Mouse (Mus musculus) adrenal gland, postnatal 36 days (tissue): ENCODE measurements around the gene Chl1. TPM values are rescaled to one million over a fixed set of nuclear protein-coding genes. Genes with fewer than 3 reads are reported as not detected.

Experiments used
- DNase-seq, 2 experiments: peaks; one replicate each; pipeline ENCODE4 v3.0.0; 2021; ENCODE audit warnings: mixed read lengths in 1 of 2
- long read RNA-seq, 2 experiments: library from polyadenylated mRNA; stranded (forward); transcript quantifications; one replicate each; pipeline ENCODE4 v2.0.0; 2021; ENCODE audit warnings: borderline sequencing depth in 2 of 2
- total RNA-seq, 2 experiments: library from RNA; stranded (reverse); gene quantifications; 2 replicates each; pipeline ENCODE4 v1.2.3; 2021

Gene Chl1
- total RNA-seq, result 1 to 10 TPM; 1.3 to 2.9 TPM
- long read RNA-seq, experiment 1, result 0 reads
- long read RNA-seq, experiment 2, result 0 reads

DNA sequence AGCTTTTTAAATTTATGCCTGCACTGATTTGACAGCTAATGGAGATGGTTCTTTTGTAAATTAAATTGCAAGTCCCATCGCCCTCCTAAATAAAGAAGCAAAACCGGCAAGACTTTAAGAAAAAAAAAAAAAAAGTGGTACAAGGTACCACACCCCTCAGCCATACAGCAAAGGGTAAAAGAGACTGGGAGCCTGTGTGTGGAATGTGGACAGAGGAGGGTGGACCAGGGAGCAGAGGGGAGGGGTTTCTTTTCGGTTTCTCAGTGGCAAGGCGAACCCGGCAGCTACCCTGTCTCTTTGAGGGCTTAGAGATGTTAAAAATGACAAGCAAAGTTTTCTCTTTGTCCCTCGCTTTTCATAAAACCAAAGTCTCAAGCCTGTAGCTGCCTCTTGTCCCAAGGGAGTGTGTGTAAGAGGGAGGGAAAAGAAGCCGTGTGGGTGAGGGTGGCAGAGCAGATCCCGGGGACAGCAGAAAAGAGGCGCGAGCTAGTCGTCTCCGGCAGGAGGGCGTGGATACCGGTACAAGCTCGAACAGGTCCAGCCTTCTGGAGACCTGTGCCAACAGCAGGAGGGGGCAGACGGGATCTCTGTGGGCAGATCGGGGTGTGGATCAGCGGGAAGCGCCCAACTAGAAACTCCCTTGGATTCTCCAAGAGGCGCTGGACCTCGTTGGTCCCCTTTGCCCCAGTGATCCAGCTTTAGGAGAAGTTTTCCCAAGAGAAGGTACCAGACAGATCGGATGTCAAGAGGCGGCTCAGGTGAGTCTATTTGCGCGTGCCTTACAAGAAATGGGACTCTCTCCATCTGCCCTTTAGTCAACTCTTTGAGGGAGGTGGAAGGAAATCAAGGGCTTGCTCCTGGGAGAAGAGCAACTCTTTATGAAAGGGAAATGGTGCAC, at the start of gene Chl1:
Chl1 (plus strand) TSS at position 195 of the 898 bp plus-strand sequence.
- no peak for DNase-seq

DNA sequence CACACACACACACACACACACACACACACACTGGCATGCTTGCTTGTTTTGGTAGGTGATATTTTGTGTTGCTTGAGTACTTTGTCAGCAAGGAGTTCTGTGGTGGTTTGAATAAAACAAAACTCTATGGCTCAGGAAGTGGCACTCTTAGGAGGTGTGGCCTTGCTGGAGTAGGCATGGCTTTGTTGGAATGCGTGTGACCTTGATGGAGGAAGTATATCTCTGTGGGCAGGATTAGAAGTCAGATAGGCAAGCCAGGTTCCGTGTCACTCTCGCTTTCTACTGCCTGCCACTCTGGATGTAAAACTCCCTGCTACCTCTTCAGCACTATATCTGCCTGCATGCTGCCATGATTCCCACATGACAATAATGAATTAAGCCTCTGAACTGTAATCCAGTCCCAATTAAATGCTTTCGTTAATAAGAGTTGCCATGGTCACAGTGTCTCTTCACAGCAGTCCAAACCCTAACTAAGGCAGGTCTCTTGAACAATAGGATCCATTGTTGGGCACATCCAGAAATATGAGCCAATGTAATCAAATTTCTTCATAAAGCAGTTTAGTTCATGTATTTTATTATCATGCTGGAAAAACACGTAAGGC, 44.8 kb upstream of the Chl1 start:
- no peak for DNase-seq

DNA sequence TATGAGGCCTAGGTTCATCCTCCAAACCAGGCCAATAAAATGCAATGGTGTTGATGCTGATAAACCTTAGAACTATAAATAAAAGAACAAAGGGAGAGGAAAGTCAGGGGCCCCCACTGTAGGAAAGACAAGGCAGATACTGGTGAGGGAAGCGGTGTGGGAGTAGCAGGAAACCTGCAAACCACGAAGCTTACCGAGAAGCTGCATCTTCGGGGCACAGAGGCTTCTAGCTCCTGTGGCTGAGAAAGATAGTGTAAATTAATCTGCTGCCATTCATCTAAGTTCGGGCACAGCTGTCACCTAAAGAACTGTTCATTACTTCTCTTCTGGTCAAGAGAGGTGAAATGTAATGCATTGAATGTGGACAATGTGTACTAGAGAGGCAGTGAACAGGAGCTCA, 37.1 kb upstream of the Chl1 start:
- DNase-seq, result no peak

DNA sequence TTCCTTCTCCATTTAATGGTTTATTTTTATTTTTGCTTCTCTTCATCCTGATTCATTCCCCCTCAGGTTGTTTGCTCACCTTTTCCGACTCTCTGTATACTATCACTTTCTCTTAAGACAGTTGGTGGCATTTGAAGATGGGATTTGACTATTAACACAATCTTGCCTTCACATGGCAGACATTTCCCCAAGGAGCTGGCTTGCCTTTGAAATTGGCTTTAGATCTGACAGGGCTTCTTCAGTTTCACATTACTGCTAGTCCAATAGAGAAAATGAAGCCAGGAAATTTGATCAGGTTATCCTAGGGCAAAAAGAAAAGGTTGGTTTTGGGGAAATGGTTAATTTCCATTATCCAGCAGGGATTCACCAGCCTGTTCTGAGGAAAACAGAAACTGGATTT, 23.2 kb upstream of the Chl1 start:
- DNase-seq, result no peak

DNA sequence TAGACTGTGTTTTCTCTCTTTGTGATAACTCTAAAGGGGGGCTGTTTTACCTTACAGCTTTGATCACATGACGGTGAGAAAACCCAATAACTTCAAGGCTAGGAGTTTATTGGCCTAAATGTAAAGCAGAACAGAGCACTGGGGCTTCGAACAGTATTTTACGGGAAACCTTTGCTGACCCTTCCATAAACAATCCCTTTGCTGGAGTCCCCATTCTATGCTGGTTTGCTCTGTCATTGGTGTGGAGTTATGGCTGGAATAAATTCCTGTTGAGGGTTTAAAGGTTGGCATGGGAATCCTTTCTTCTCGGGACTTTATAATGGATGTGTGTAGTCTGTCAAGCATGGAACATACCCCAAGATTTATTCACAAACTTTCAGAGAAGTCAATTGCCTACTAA, 12.0 kb upstream of the Chl1 start:
- DNase-seq, result no peak

DNA sequence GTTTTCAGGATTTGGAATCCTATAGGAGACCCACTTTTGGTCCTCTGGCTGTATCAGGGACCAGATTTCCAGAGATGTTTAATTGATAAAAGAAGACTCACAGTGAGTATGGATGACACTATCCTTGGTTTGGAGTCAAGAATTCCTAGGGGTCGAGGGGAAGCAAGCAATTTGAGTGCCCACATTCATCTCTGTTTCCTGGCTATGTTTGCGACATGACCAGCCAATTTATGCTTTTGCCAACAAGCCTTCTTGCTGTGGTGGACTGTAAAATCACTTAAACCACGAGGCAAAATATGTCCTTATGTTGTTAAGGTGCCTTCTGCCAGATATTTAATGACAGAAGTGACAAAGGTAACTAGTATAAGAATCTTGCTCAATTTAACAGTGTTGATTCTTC, 6.3 kb upstream of the Chl1 start:
- DNase-seq, result no peak

DNA sequence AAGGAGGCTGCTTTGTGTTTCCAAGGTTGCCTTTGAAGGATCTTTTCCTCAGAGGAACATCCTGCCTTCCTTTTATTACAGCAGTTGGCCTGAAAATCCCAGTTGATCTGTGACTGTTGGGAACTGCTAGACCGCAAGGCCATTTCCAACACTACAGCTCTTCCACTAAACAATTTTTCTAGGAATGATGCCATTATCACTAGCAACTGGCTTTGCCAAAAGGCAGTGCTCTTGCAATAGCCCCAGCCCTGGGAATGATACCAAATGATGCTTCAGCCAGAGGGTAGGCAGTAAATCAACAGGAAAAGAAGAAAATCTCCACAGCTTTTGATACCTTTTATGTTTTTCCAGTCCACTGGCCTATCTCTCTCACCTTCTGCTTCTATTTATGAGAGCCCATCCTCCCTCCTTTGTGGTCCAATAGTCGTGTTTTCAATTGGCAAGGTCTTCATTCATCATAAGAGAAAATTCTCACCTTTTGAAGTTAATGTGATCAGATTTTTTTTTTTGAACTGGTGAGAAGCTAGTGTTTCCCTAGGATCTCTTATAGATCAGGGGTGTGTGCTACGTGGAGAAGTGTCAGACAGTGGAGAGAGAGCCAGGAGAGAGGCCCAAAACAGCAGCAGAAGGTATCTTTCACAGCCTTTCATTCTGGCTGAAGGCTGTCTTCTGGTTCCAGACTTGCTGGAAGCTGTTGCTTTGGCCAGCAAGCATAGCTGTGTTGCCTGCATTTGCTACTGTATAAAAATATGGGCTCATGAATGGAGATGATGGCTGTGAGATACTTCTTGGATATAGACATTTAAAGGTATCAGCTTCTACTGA, 2.4 kb upstream of the Chl1 start:
- peak; percentile 41 to 73 for DNase-seq

DNA sequence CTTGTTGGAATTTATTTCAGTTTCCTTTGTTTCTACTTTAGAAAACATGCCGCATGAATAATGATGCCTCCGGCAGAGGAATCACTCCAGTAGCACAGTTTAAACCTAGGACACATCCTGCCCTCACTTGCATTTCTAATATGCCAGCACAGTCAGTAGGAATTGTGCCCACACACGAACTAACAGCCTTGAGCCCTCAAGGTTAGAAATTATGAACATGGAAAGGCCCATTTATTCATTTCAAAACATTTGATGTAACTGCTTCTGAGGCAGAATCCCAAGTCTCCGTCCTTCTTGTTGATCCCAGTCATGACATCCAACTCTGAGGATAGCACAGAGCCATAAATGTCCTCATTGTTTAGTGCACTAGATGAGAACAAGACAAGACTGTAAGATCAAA, 790 bp upstream of the Chl1 start:
- DNase-seq, result peak; percentile 11 to 39

DNA sequence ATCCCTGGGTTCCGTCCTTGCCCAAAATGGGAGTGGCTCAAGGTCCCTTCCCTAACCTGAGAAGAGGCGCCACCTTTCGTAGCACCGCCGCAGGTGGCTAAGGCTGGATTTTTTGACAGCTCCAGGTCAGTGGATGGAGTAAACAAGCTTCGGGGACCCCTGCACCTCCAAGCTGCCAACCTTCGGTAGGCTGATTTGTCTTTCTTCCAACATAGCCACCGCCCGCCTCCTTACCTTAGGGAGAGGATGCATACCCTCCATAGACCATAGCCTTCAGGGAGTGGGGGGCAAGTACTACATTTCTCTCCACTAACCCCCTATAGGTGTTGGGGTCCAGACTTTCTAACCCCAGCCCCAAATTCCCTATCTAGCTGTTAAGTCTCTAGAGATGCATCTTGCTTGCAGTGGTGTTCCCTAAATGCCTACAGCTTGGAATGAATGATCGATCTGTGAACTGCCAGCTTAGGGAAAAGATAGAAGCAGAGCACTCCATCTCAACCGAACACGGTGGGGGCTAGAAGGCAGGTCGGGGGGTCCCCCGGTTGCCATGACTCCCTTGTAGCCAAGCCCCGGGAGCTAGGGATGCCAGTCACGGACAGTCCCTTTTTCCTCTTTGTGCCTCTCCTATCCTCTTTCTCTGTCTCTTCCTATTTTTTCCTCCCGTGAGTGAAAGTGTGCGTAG, 1.0 kb downstream of the Chl1 start:
- DNase-seq, result no peak

DNA sequence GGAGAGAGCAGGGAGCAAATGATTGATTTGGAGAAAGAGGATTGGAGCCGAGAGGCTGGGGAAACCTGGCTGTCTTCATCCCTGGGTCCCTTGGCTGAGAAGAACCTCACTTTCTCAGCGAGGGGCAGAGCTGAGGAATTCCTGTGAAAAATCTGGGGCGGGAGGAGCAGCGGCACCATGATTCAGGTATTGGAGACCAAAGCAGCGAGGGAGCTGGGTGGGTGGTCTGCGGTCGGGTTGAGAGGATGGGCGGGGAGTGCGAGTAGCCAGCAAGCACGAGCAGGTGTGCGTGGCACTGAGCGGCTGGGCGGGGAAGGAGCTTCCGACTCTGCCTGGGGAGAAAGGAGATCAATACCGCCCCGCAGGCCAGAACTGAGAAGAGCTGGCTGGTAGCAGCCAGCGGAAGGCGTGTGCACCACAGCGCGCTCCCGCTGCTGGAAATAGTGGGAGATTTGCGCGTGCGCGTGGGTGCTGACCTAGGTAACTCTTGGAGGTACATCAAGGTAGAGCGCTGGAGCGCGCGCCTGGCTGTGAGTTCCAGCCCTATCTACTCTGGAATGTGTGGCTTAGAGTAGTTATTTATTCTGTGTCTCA, 1.7 kb downstream of the Chl1 start:
- DNase-seq, result peak; percentile 9 to 42

DNA sequence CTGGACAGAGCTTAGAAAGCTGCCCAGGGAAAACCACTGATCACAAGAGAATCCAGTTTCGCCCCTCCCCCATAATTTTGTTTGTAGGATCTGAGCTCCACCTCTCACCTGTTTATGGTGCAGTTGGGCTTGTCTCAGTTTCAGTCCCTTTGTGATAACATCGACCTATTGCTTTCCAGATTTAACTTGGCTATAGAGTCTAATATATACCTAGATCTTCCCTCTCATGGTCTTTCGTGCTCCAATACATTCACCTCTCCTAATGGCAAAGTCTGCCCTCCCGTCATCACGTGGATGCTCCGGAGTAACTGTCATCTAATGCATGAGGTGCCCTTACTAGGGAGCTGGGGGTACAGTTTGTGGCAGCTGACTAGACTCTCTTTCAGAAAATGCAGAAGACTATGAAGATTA, 2.5 kb downstream of the Chl1 start:
- no peak for DNase-seq

DNA sequence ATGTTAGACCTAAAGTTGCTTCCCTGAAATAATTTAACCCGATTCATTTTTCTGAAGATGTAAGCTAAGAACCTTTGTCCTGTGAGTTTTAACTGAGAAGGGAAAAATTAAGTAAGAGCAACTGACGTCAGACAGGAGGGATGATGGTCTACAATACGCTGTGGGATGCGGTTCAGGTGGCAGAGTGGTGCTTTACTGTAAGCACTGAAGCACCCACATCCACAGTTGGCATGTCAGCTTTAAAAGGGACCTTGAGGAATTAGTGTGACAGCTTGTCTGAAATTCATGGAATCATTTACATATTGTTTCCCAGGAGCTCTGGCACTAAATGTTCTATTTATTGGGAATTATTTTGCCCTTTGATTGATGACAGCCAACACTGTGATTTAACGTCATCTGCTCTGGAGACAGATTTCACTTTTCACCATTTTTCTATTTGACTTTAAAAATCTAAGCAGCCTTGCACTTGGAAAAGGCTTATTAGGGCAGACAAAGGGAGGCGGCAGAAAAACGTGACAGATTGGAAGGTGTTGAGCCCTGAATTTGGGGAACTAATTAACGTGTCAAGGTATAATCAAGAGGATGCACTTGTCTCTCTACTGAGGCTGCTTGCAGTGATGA, 3.3 kb downstream of the Chl1 start:
- no peak for DNase-seq

DNA sequence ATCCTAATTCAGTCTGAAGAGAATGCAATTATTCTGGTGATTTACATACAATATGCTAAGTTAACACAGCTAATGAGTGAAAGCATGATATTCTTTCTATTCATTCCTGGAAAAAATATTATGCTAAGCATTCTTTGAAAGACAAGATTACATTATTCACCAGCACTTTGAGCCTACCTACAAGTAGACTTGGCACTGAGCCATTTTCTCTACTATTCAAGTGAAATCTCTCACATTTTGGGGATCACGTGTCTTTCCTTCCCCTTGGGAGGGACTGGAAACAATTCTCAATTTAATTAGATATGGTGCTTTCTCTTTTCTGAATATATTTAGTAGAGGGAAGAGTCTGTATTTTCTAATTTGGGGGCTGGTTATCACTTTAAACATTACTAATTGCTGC, 4.0 kb downstream of the Chl1 start:
- DNase-seq, result no peak

DNA sequence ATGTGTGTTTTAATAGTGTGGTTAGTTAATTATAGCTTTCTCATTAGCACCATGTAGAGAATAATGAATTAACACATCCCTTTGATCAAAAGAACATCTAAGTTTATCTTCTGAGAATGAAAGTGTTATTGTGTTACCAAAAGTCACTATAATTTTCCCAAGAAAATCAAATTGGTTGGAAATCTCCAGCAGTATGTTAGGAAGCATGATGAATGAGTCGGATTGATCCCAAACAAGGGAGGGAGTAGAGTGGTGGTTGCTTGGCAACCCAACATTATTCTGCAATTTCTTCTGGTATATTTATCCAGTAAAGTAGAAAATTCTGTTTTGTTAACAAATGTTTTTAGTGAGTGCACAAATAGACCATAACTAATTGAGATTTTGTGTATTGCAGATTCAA, 4.4 kb downstream of the Chl1 start:
- no peak for DNase-seq

DNA sequence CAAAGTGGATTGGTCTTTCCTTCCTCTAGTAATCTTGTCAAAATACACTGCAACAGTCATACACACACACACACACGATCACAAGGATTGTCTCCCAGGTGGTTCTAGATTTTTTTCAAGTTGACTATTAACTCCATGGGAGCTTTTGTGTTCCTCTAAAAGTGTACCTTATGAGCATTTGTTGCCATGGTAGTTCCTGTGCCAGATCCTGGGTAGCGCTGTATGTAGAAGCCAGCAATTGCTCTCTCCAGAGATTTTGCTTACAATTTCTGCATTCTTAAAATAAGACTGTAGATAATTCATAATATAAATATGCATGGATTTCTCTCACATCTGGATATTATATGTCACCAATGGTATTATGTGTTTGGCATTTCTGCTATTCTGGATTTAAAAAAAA, 9.2 kb downstream of the Chl1 start:
- DNase-seq, result no peak

DNA sequence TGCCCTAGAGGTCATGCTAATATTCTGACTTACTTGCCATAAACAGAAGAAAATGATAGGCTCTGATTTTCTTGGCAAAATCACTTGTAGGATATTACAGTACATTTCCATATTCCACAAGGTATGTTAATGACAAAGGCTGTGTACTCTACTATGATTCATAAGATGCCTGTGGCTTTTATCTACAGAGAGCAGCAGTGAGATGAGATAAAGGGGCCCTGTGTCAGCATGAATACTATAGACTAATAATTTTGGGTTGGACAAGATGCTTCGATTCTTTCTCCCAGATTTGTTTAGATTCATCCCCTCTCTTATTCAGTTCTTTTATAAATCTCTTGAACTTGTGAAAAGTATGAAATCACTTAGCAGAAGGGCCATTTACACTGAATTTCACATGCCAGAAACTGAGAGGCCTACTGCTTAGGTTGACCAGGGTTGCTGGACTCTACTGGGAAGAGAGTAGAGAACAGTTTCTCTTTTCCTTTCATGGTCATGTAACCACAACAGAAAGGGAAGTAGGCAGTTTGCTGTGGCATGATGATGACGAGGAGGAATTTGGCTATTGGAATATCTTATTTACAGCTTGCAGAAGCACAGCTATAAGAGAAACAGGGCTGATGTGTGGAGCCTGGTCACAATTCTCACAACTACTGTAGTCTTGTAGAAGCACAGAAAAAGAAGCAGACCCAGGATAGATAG, 15.1 kb downstream of the Chl1 start:
- no peak for DNase-seq

DNA sequence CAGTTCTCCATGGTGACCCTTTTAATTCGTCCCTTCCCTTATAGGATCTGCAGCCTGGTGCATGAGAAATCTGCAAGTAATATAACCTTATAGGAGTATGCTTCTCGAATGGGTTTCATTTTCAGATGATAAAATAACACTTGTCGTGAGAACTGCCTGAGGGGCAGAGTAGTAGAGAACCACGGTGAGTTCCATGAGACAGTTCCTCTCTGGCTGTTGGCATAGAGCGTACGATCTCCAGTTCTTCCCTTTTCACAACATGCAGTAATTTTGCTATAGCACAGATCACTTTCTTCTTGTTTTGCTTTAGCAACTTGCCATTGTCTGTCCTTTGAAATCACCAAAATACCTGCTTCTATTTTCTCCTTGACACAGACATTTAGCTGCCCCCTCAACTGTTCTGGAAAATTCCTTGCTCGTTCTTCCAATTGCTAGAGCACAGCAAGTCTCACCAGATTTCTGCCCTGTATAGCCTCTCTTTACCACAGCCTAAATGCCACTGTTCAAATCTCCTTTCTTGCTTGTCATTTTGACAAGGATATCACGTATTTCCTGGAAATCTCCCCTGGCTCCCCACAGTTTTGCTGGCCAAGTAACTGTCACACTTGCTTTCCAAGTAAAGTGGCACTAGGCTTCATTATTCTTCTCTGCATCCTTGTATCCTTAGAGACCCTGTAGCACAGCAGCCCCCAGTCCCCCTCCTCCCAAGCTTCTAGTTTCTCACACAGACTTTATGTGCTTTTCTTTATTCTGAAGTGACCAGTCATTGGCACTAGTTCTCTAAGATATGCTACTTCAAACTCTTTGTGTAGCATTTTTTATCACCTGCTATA, 16.8 kb downstream of the Chl1 start:
- DNase-seq, result no peak

DNA sequence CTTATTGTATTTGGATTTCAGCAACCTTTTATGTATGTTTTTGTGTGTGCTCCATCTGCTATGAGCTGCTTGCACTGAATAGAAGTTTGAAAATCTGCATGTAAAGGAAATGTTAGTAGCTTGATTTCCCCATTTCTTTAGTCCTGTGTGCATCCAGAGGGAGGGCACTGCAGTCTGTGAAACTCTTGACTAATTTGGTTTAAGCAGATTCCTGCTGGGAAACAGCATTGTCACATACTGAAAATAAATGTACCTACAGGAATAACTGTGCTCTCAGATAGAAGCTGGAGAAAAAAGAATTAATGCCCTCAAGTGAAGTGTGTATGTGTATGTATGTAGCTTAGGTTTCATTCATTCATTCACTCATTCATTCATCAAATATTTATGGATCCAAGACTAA, 22.7 kb downstream of the Chl1 start:
- no peak for DNase-seq

DNA sequence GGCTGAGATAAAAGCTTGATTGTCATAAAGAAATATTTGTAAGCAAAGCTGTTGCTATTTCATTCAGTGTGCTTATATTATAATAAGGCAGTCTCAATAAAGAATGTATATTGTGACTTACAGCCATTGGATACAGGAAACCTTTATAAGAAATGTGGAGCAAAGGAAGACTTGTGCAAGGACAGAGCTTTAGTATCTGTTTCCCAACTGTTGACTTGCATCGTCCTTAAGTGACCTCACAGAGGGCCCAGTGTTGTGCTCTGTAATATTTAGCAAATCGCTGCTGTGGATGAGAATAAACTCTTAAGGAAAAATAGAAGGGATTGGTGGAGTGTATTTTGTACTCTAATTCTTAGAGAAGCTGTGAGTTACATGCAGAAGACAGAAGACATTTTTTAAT, 23.6 kb downstream of the Chl1 start:
- no peak for DNase-seq

DNA sequence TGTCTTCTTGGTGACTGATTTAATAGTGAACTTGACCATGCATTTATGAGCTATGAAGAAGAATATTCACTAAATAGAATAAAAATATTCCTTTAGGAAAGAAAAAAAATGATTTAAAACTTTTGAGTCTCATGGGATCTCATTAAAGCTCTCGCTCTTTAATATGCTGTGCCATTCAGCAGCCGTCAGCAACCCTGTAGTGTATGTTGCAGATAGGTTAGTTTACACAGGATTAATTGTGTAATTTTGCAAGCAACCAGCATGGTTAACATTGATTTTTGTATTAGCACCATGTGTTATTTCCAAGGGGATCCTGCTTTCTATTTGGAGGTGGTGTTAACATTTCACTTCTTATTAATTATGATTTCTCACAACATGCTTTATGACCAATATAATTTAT, 32.2 kb downstream of the Chl1 start:
- DNase-seq, result no peak
